Mouse (Mus musculus): ENCODE data around the gene Trim44. TPM values are rescaled to one million over a fixed set of nuclear protein-coding genes. Genes with fewer than 3 reads are reported as not detected.

Gene Trim44
- total and polyA plus RNA-seq, 3 experiments: 21.7 to 55.3 (median 49.1) TPM

GRCm38 (mm10) chr2:102403982-102404381 lies 3.6 kb downstream of the Trim44 start:
- peaks cover 0 to 37% of the 10 kb centered on the region in 2 experiments; a peak in 3 of 4 replicates for H3K36me3 ChIP-seq (ENCODE audit: control insufficient read depth in 1 of 2, insufficient read depth in 2 of 2, low read length in 2 of 2)
- no peak overlapping the region for H3K4me3 ChIP-seq (ENCODE audit: control insufficient read depth in 1 of 2, insufficient read depth in 1 of 2, low read depth in 2 of 2, low read length in 2 of 2)
- H3K27ac ChIP-seq (ENCODE audit: control insufficient read depth, low read depth, low read length): no peak overlapping the region
- no peaks in the 10 kb centered on the region for H3K9me3 ChIP-seq (replicated peaks; ENCODE audit: insufficient read depth, low read length)
- peaks cover 8 to 31% of the 10 kb centered on the region in 2 experiments for H3K4me1 ChIP-seq (ENCODE audit: control insufficient read depth in 1 of 2, insufficient read depth in 2 of 2, low read length in 2 of 2)
- H3K9ac ChIP-seq (ENCODE audit: control insufficient read depth, low read depth, low read length, poor library complexity, severe bottlenecking): no peak overlapping the region
- no peak for DNase-seq (ENCODE audit: low read depth, low spot score)
- TF ChIP-seq E2F4 (IDR thresholded peaks at IDR 0.05; ENCODE audit: borderline replicate concordance, low read depth, low read length) (no peak), GATA1 (IDR thresholded peaks at IDR 0.05; ENCODE audit: low read depth, low read length) (no peak), CHD2 (IDR thresholded peaks at IDR 0.05; ENCODE audit: low read length) (no peak), NELFE (IDR thresholded peaks at IDR 0.05; ENCODE audit: low read depth, low read length) (no peak), MAX (IDR thresholded peaks at IDR 0.05; ENCODE audit: low read length) (no peak), ZC3H11A (IDR thresholded peaks at IDR 0.05; ENCODE audit: low read depth, low read length) (no peak), ZNF384 (IDR thresholded peaks at IDR 0.05; ENCODE audit: low read depth, low read length) (no peak), CHD1 (IDR thresholded peaks at IDR 0.05; ENCODE audit: low read depth, low read length) (no peak), MAZ (IDR thresholded peaks at IDR 0.05; ENCODE audit: low read depth, low read length) (no peak), ZMIZ1 (IDR thresholded peaks at IDR 0.05; ENCODE audit: low read depth, low read length) (no peak), EP300 (IDR thresholded peaks at IDR 0.05; ENCODE audit: low read depth in 1 of 2, low read length in 2 of 2) (no peak), USF1 (IDR thresholded peaks at IDR 0.05; ENCODE audit: low read depth, low read length) (no peak), SMC3 (IDR thresholded peaks at IDR 0.05; ENCODE audit: low read depth, low read length) (no peak), GABPA (IDR thresholded peaks at IDR 0.05; ENCODE audit: low read depth, low read length) (no peak), RCOR1 (IDR thresholded peaks at IDR 0.05; ENCODE audit: low read depth, low read length) (no peak), ELF1 (IDR thresholded peaks at IDR 0.05; ENCODE audit: low read depth, low read length) (no peak)
- peaks cover 19% of the 10 kb centered on the region for H3K79me2 ChIP-seq (ENCODE audit: control insufficient read depth, insufficient read depth, low read length, poor library complexity)
- H3K27me3 ChIP-seq (ENCODE audit: control insufficient read depth in 1 of 2, insufficient read depth in 2 of 2, low read length in 2 of 2): no peaks in the 10 kb centered on the region

GRCm38 (mm10) chr2:102403306-102403705 lies 4.3 kb downstream of the Trim44 start:
- H3K9ac ChIP-seq (ENCODE audit: control insufficient read depth, low read depth, low read length, poor library complexity, severe bottlenecking): no peak overlapping the region
- no peak overlapping the region for H3K27ac ChIP-seq (ENCODE audit: control insufficient read depth, low read depth, low read length)
- no peaks in the 10 kb centered on the region for H3K27me3 ChIP-seq (ENCODE audit: control insufficient read depth in 1 of 2, insufficient read depth in 2 of 2, low read length in 2 of 2)
- no peaks in the 10 kb centered on the region for H3K9me3 ChIP-seq (replicated peaks; ENCODE audit: insufficient read depth, low read length)
- H3K36me3 ChIP-seq (ENCODE audit: control insufficient read depth in 1 of 2, insufficient read depth in 2 of 2, low read length in 2 of 2): peaks cover 0 to 42% of the 10 kb centered on the region in 2 experiments; a peak in 3 of 4 replicates
- peaks cover 12 to 33% of the 10 kb centered on the region in 2 experiments for H3K4me1 ChIP-seq (ENCODE audit: control insufficient read depth in 1 of 2, insufficient read depth in 2 of 2, low read length in 2 of 2)
- no peak for DNase-seq (ENCODE audit: low read depth, low spot score)
- TF ChIP-seq USF2 (IDR thresholded peaks at IDR 0.05; ENCODE audit: borderline replicate concordance in 1 of 2, insufficient read depth in 1 of 2, low read depth in 1 of 2, low read length in 2 of 2): no peak
- no peak for TF ChIP-seq GATA1 (IDR thresholded peaks at IDR 0.05; ENCODE audit: low read depth, low read length)
- TF ChIP-seq TAL1 (IDR thresholded peaks at IDR 0.05; ENCODE audit: low read length): no peak
- TF ChIP-seq ZMIZ1 (IDR thresholded peaks at IDR 0.05; ENCODE audit: low read depth, low read length): no peak
- TF ChIP-seq NELFE (IDR thresholded peaks at IDR 0.05; ENCODE audit: low read depth, low read length): no peak
- TF ChIP-seq MAZ (IDR thresholded peaks at IDR 0.05; ENCODE audit: low read depth, low read length): no peak
- no peak for TF ChIP-seq CHD2 (IDR thresholded peaks at IDR 0.05; ENCODE audit: low read length)
- no peak for TF ChIP-seq MYC (IDR thresholded peaks at IDR 0.05; ENCODE audit: low read depth, low read length)
- TF ChIP-seq ELF1 (IDR thresholded peaks at IDR 0.05; ENCODE audit: low read depth, low read length): no peak
- no peak for TF ChIP-seq TBP (IDR thresholded peaks at IDR 0.05; ENCODE audit: low read depth, low read length)
- TF ChIP-seq UBTF (IDR thresholded peaks at IDR 0.05; ENCODE audit: borderline replicate concordance, insufficient read depth, low read depth, low read length): no peak
- no peak overlapping the region for H3K4me3 ChIP-seq (ENCODE audit: control insufficient read depth in 1 of 2, insufficient read depth in 1 of 2, low read depth in 2 of 2, low read length in 2 of 2)
- peaks cover 22% of the 10 kb centered on the region for H3K79me2 ChIP-seq (ENCODE audit: control insufficient read depth, insufficient read depth, low read length, poor library complexity)
